Mouse (Mus musculus): ENCODE measurements around the gene Cul5. TPM values are rescaled to one million over a fixed set of nuclear protein-coding genes. Genes with fewer than 3 reads are reported as not detected.

Gene Cul5
- polyA plus RNA-seq, 1 experiment: 76.3 TPM

- Histone ChIP-seq H3K4me1 (ENCODE audit: control insufficient read depth, insufficient read depth, low read length) (no peaks in the 10 kb centered on the region), H3K4me3 (ENCODE audit: insufficient read depth, low read length) (no peak overlapping the region), H3K27ac (ENCODE audit: insufficient read depth, low read length) (no peak overlapping the region)
- no peak for TF ChIP-seq CTCF (IDR thresholded peaks at IDR 0.05; ENCODE audit: borderline replicate concordance, insufficient read depth, low read length)
- no peak for TF ChIP-seq POLR2A (IDR thresholded peaks at IDR 0.05; ENCODE audit: low read depth, low read length)
Observed at GRCm38 (mm10) chr9:53581870-53582269, 87.9 kb downstream of the Cul5 start.

GRCm38 (mm10) chr9:53575721-53576120, 94.1 kb downstream of the Cul5 start:
- TF ChIP-seq CTCF (IDR thresholded peaks at IDR 0.05; ENCODE audit: borderline replicate concordance, insufficient read depth, low read length) (no peak), POLR2A (IDR thresholded peaks at IDR 0.05; ENCODE audit: low read depth, low read length) (no peak)
- Histone ChIP-seq H3K27ac (ENCODE audit: insufficient read depth, low read length) (no peak overlapping the region), H3K4me3 (ENCODE audit: insufficient read depth, low read length) (no peak overlapping the region), H3K4me1 (ENCODE audit: control insufficient read depth, insufficient read depth, low read length) (no peaks in the 10 kb centered on the region)

GRCm38 (mm10) chr9:53572516-53573307, 97.1 kb downstream of the Cul5 start:
- Histone ChIP-seq H3K4me3 (ENCODE audit: insufficient read depth, low read length) (no peak overlapping the region), H3K27ac (ENCODE audit: insufficient read depth, low read length) (no peak overlapping the region), H3K4me1 (ENCODE audit: control insufficient read depth, insufficient read depth, low read length) (no peaks in the 10 kb centered on the region)
- TF ChIP-seq CTCF (IDR thresholded peaks at IDR 0.05; ENCODE audit: borderline replicate concordance, insufficient read depth, low read length): no peak
- TF ChIP-seq POLR2A (IDR thresholded peaks at IDR 0.05; ENCODE audit: low read depth, low read length): no peak

GRCm38 (mm10) chr9:53570662-53571061, 99.2 kb downstream of the Cul5 start:
- Histone ChIP-seq H3K27ac (ENCODE audit: insufficient read depth, low read length) (no peak overlapping the region), H3K4me3 (ENCODE audit: insufficient read depth, low read length) (no peak overlapping the region), H3K4me1 (ENCODE audit: control insufficient read depth, insufficient read depth, low read length) (no peaks in the 10 kb centered on the region)
- TF ChIP-seq POLR2A (IDR thresholded peaks at IDR 0.05; ENCODE audit: low read depth, low read length) (no peak), CTCF (IDR thresholded peaks at IDR 0.05; ENCODE audit: borderline replicate concordance, insufficient read depth, low read length) (no peak)

Other genes with a start within 250 kb of the Cul5 start
- gene Atm, start 133.3 kb downstream of the Cul5 start, polyA plus RNA-seq (2011; ENCODE audit: insufficient read length, low read depth, missing spikeins): 19.3 and 19.9 TPM in 2 replicates
- gene Npat, start 133.0 kb downstream of the Cul5 start, polyA plus RNA-seq (2011; ENCODE audit: insufficient read length, low read depth, missing spikeins): 24.1 and 27.7 TPM in 2 replicates
- gene Acat1, start 59.6 kb downstream of the Cul5 start, polyA plus RNA-seq (2011; ENCODE audit: insufficient read length, low read depth, missing spikeins): 46.7 and 75.9 TPM in 2 replicates
- gene Rab39, start 36.2 kb upstream of the Cul5 start, polyA plus RNA-seq (2011; ENCODE audit: insufficient read length, low read depth, missing spikeins): not detected in 2 replicates
- gene Slc35f2, start 101.5 kb upstream of the Cul5 start, polyA plus RNA-seq (2011; ENCODE audit: insufficient read length, low read depth, missing spikeins): 0.30 TPM in 1 of 2 replicates, not detected in the other
- not detected in 2 replicates for gene Sln, start 180.2 kb upstream of the Cul5 start, polyA plus RNA-seq (2011; ENCODE audit: insufficient read length, low read depth, missing spikeins)

Measured in embryonic fibroblast, embryonic 13.5 days (primary cell).